Mouse (Mus musculus): ENCODE measurements at regions not wholly inside any gene's neighbourhood (a gene's known extent, or its start where the extent isn't known, plus 50 kb on each side); places are given as distances from the start of the nearest gene placed in this dataset.

GRCm38 (mm10) chr17:68134373-68134772, 130.5 kb upstream of the Arhgap28 start:
- DNase-seq, result no peak

- DNase-seq, result no peak
Observed at GRCm38 (mm10) chr17:68135436-68135835, 131.5 kb upstream of the Arhgap28 start.

- no peak for DNase-seq
Observed at GRCm38 (mm10) chr17:68143307-68143706, 130.3 kb upstream of the L3mbtl4 start.

GRCm38 (mm10) chr17:68149237-68149792, 124.3 kb upstream of the L3mbtl4 start:
- no peak for DNase-seq

- DNase-seq, result no peak
Observed at GRCm38 (mm10) chr17:68152438-68153120, 121.0 kb upstream of the L3mbtl4 start.

- DNase-seq, result no peak
Observed at GRCm38 (mm10) chr17:68154879-68155278, 118.7 kb upstream of the L3mbtl4 start.

- peak; percentile 50 for DNase-seq
Observed at GRCm38 (mm10) chr17:68158172-68158651, 115.4 kb upstream of the L3mbtl4 start.

- no peak for DNase-seq
Observed at GRCm38 (mm10) chr17:68161107-68161506, 112.5 kb upstream of the L3mbtl4 start.

GRCm38 (mm10) chr17:68163545-68163944, 110.1 kb upstream of the L3mbtl4 start:
- DNase-seq, result no peak

- DNase-seq, result no peak
Observed at GRCm38 (mm10) chr17:68164666-68165065, 108.9 kb upstream of the L3mbtl4 start.

GRCm38 (mm10) chr17:68165171-68165825, 108.3 kb upstream of the L3mbtl4 start:
- DNase-seq, result peak; percentile 15

- peak; percentile 10 for DNase-seq
Observed at GRCm38 (mm10) chr17:68166397-68166796, 107.2 kb upstream of the L3mbtl4 start.

GRCm38 (mm10) chr17:68172838-68173237, 100.8 kb upstream of the L3mbtl4 start:
- no peak for DNase-seq

GRCm38 (mm10) chr17:68176611-68177165, 96.9 kb upstream of the L3mbtl4 start:
- peak; percentile 68 for DNase-seq

- peak; percentile 82 for DNase-seq
Observed at GRCm38 (mm10) chr17:68177835-68178234, 95.8 kb upstream of the L3mbtl4 start.

GRCm38 (mm10) chr17:68185385-68185784, 88.2 kb upstream of the L3mbtl4 start:
- no peak for DNase-seq

GRCm38 (mm10) chr17:68189888-68190287, 83.7 kb upstream of the L3mbtl4 start:
- no peak for DNase-seq

- no peak for DNase-seq
Observed at GRCm38 (mm10) chr17:68205545-68205944, 68.1 kb upstream of the L3mbtl4 start.

- DNase-seq, result no peak
Observed at GRCm38 (mm10) chr17:68208837-68209236, 64.8 kb upstream of the L3mbtl4 start.

- peak; percentile 81 for DNase-seq
Observed at GRCm38 (mm10) chr17:68210313-68211254, 63.0 kb upstream of the L3mbtl4 start.

- DNase-seq, result no peak
Observed at GRCm38 (mm10) chr17:68218246-68218645, 55.4 kb upstream of the L3mbtl4 start.

GRCm38 (mm10) chr17:68223170-68223569, 50.4 kb upstream of the L3mbtl4 start:
- DNase-seq, result no peak

Measured in kidney, postnatal 10 days (tissue).